Mouse (Mus musculus) embryonic fibroblast, embryonic 13.5 days (primary cell): ENCODE results near the gene Usp10. TPM values are rescaled to one million over a fixed set of nuclear protein-coding genes. Genes with fewer than 3 reads are reported as not detected.
A peak's percentile ranks its signal among the peaks of the same experiment; 100 is the strongest.

Experiments
- H3K27ac ChIP-seq: 2 replicates; pipeline ENCODE4 v1.5.1; 2012; ENCODE audit warnings: low read length, control low read depth, inconsistent platforms; ENCODE audit not compliant: insufficient read depth
- H3K4me1 ChIP-seq: 2 replicates; pipeline ENCODE4 v1.6.1; 2011; ENCODE audit warnings: low read length; ENCODE audit not compliant: control insufficient read depth, insufficient read depth
- H3K4me3 ChIP-seq: 2 replicates; pipeline ENCODE4 v1.5.1; 2011; ENCODE audit warnings: mild to moderate bottlenecking, control low read depth, low read length; ENCODE audit not compliant: insufficient read depth
- CTCF ChIP-seq: IDR thresholded peaks from 2 replicates; pipeline ENCODE4 v1.5.1; 2011; ENCODE audit warnings: mild to moderate bottlenecking, control low read depth, low read length, moderate library complexity, borderline replicate concordance; ENCODE audit not compliant: insufficient read depth
- POLR2A ChIP-seq: IDR thresholded peaks from 2 replicates; pipeline ENCODE4 v1.6.1; 2011; ENCODE audit warnings: low read depth, mild to moderate bottlenecking, control low read depth, low read length, moderate library complexity
- polyA plus RNA-seq: library from polyadenylated mRNA; stranded (reverse); fragments of >200 nt; gene quantifications from 2 replicates; pipeline ENCODE4 v1.2.4, GENCODE M21; 2011; ENCODE audit warnings: low read depth; ENCODE audit not compliant: missing spikeins, insufficient read length

Gene Usp10
- 73.6 and 83.9 TPM in 2 replicates for polyA plus RNA-seq

DNA sequence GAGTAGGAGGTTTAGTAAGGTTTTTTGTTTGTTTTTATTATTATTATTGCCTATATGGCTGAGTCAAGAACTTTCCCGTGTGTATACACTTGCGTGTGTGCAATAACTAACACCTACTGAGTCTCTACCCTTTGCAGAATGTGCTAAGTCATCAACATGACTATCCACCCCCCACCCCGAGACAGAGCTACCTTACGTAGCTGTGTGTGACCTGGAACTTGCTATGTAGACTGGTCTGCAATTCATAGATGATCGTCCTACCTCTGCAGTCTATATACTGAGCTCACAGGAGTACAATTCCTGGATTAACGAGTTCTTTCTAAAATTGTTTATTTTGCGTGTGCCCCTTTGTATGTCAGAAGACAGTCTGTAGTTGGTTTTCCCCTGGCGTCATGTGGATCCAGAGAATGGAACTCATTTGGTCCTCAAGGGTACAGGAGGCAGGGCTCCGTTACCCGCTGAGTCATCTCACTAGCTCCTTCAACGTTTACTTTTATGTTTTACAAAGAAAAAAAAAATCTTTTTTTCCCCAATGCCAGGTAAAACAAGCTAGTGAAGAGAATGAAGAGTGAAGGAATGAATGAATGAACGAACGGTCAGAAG lies at the start of gene Usp10:
TSS of gene Usp10 (plus strand) at position 417 of the 603 bp plus-strand sequence.
- H3K4me1 ChIP-seq = peaks cover 16% of the 10 kb centered on the region
- peak within 1 kb of the TSS; percentile 73 for H3K4me3 ChIP-seq
- no peak for TF ChIP-seq CTCF
- no peak for TF ChIP-seq POLR2A
- peak within 1 kb of the TSS; percentile 28; the same call in 1 of the 2 replicates for H3K27ac ChIP-seq

- no peaks in the 10 kb centered on the region for H3K4me1 ChIP-seq
- no peak for TF ChIP-seq CTCF
- peak; percentile 58 for TF ChIP-seq POLR2A
- H3K4me3 ChIP-seq = peak within 1 kb of the TSS; percentile 56
- no peak within 1 kb of the TSS for H3K27ac ChIP-seq
Observed at GRCm38 (mm10) chr8:119861706-119862389, 48.3 kb upstream of the Usp10 start, which contains the start of gene Klhl36. TSS of gene Klhl36 (plus strand) at chr8:119862266.

DNA sequence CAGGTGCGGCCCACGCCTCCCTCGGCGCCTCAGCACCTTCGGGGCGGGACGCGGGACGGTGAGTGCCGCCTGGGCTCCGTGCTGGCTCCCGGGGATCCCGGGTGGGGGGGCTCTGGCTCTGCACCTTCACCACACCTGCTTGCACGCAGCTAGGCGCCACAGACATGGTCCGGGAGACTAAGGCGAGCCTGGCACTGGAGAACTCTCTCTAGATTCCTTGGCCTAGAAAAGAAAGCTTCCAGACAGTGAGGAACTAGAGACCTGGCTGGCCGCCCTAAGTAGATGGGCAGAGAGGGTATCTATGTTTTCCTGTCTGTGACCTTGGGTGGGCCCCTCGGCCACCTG lies 47.8 kb upstream of the Usp10 start:
- no peak overlapping the region for H3K27ac ChIP-seq
- TF ChIP-seq CTCF (no peak), POLR2A (no peak)
- no peaks in the 10 kb centered on the region for H3K4me1 ChIP-seq
- peak overlapping the region; percentile 56 for H3K4me3 ChIP-seq

GRCm38 (mm10) chr8:119862749-119863148 lies 47.4 kb upstream of the Usp10 start:
- no peak for TF ChIP-seq CTCF
- no peak for TF ChIP-seq POLR2A
- H3K4me3 ChIP-seq = peak overlapping the region; percentile 56
- no peak overlapping the region for H3K27ac ChIP-seq

GRCm38 (mm10) chr8:119869616-119870015 lies 40.5 kb upstream of the Usp10 start:
- Histone ChIP-seq H3K4me1 (no peaks in the 10 kb centered on the region), H3K27ac (no peak overlapping the region), H3K4me3 (no peak overlapping the region)
- TF ChIP-seq CTCF = no peak
- no peak for TF ChIP-seq POLR2A

More at GRCm38 (mm10) chr8:119862749-119863148, 47.4 kb upstream of the Usp10 start:
- H3K4me1 ChIP-seq = no peaks in the 10 kb centered on the region

GRCm38 (mm10) chr8:119873181-119873580 lies 37.0 kb upstream of the Usp10 start:
- Histone ChIP-seq H3K4me3 (no peak overlapping the region), H3K4me1 (no peaks in the 10 kb centered on the region), H3K27ac (no peak overlapping the region)
- TF ChIP-seq POLR2A = no peak
- no peak for TF ChIP-seq CTCF

DNA sequence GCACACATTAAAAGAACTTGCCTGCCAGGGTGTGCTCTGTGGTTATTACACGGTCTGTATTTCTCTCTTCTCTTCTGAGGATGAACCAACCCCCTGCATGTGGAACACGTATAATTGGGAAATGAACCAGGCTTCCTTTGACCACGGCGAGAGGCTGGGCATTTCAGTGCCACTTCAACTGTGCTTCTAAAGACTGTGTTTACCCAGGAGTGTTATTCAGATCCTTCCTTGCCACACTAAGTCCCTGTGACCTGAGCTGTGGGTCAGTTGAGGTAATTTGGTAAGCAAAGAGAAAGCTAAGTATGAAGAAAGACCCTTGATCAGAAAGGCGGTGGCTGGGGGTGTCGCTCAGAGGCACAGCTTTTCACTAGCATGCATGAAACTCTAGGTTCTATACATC lies 28.9 kb upstream of the Usp10 start:
- TF ChIP-seq POLR2A (no peak), CTCF (no peak)

GRCm38 (mm10) chr8:119881917-119882316 lies 28.2 kb upstream of the Usp10 start:
- Histone ChIP-seq H3K27ac (no peak overlapping the region), H3K4me1 (peaks cover 6% of the 10 kb centered on the region; the same call in 1 of the 2 replicates), H3K4me3 (no peak overlapping the region)
- no peak for TF ChIP-seq CTCF
- TF ChIP-seq POLR2A = no peak

More for the DNA sequence above, 28.9 kb upstream of the Usp10 start:
- Histone ChIP-seq H3K4me1 (peaks cover 6% of the 10 kb centered on the region; the same call in 1 of the 2 replicates), H3K4me3 (no peak overlapping the region), H3K27ac (no peak overlapping the region)

DNA sequence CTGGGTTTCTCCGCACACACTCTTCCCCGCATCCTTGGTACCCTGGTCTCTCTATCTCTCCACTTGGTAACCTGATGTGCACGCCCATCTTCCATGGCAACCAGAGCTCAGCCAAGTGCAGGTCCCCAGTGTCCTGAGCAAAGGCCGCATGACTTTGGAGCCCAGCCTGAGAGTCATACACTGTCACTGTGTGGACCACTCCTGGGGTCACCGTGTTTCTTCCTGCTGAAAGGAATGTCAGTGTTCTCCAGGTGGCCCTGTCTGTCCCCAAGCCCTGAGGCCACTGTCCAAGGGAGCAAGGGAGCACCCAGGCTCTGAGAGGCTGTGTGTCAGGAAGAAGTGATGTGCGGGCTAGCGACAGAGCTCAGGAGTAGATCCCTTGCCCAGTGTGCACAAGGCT lies 26.9 kb upstream of the Usp10 start:
- no peak overlapping the region for H3K4me3 ChIP-seq
- TF ChIP-seq POLR2A = no peak
- TF ChIP-seq CTCF = no peak
- no peak overlapping the region for H3K27ac ChIP-seq
- H3K4me1 ChIP-seq = peaks cover 6% of the 10 kb centered on the region; the same call in 1 of the 2 replicates

DNA sequence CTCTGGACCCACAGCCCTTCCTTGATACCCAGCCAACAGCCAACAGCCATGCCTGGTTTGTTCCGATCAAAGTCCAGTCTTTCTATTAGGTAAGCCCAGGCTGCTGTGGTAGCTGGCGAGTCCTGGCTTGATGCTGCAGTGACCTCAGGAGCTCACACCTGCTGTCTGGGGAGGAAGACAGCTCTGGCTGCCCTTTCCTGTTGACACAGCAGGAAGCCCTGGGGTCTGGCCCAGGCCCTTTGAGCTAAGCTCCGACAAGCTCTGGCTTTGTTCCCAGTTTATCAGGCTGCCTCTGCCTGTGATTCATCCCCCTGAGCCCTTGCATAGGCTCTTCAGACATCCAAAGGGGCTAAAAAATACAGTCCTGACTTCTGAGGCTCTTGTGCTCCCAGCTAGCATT lies 24.5 kb upstream of the Usp10 start:
- Histone ChIP-seq H3K27ac (no peak overlapping the region), H3K4me3 (no peak overlapping the region)

More for the DNA sequence above, 24.5 kb upstream of the Usp10 start:
- TF ChIP-seq CTCF = no peak
- no peak for TF ChIP-seq POLR2A
- H3K4me1 ChIP-seq = peaks cover 6% of the 10 kb centered on the region
